Mouse (Mus musculus): ENCODE data around the gene Morn4.

The Morn4 gene

GRCm38 (mm10) chr19:42037167-42037702 is 48.9 kb downstream of the Morn4 start:
- no peak for DNase-seq

DNA sequence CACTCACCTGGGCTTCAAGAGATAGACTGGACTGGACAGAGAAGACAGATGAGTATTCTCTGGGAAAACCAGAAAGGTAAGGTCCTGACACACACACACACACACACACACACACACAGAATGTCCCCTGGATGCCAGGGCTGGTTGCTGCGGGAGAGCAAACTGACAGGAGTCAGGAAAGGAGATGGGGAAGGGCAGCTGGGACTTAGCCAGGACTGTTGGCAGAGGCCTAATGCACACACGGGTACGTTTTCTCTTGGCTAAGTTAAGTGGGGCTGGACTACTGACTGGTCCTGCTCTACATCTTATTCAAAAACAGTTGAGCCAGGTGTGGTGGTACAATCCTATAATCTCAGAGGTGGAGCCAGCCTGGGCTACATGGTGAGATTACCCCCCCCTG is 49.8 kb downstream of the Morn4 start:
- no peak for DNase-seq

DNA sequence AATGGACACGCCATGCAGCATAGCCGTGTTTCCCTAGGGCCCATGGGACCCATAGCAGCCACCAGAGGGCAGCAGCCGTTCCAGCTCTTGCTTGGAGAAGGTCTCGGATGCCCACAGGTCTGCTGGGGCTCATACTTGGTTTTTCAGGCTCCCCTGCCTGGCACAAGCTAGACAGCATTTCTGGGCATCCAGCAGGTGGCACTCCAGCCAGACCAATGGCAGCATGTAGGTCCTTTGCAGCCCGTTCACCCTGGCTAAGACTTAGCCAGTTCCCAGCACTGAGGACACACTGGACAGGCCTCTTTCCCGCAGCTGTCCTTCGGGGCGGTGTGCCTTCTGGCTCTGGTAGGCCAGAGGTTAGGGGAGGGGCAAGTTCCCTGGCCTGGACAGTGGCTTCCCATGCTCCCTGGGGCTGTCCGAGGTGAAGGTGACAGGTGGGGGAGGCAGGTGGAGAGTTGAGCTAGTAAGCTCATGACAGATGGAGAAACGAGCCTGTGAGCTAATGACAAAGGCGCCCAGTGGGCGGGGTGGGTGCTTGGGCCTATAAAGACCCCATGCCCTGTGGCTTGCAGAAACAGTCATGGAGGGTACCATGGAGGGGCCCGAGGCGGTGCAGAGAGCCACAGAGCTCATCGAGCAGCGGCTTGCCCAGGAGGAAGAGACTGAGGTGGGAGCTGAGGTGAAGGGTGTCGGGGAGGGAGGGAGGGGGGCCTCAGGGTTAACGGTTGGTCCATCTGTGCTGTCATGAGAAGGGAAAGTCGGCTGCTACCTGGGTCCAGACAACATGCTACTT is 50.5 kb downstream of the Morn4 start, which contains the start of gene Ankrd2:
Gene Ankrd2, plus strand, starts transcription at position 545 of the 793 bp plus-strand sequence.
- peak; percentile 73 for DNase-seq

DNA sequence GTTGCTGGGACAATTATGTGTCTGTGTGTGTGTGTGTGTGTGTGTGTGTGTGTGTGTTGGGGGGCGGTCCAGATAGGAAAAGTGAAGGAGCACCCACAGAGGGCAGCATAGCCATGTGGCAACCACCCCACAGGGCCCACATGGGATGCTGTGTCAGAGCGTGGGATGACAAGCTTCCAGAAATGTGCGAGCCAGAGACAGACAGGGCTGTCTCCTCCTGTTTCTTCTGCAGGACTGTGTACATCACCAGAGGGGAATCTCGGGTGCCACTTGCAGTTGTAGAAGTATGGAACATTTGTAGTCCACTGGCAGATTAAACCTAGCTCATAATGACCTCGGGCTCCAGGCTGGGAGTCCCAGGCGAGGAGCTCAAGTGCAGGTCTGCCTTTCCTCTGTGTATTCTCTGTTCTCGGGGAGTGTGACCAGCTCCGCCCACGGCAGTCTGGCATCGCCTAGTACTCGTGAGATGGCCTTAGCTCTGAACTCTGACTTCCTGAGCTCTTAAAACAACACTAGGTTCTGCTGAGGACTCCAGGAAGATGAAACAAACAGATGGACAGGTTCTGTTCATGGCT is 51.2 kb downstream of the Morn4 start:
- DNase-seq = no peak

DNA sequence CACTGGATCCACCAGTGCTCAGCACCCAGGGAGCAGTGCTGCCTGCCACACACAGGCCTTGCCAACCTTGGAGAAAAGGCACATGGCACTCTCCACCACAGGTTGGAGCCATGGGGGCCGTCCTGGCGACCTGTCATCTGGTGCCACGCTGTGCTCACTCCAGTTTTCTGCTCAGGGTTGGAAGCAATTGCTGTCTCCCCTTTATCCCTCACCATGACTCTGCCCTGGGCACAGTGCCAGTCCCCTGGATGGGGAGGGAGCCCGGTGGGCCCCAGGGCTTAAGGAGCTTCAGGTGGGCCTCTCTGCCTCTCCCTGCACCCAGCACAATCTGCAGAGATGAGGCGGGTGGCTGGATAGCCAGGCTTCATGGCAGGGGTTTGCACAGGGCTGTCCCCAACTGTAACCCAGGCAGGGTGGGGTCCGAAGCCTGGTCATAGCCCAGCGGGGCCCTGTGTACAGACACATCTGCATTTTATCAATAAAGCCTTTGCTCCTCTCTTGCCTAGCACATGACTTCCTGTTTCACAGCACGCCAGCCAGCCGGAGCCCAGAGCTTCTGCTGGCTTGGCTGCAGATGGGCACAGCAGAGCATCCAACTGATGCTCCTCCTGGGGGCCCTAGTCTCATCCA is 51.9 kb downstream of the Morn4 start:
- DNase-seq = no peak

DNA sequence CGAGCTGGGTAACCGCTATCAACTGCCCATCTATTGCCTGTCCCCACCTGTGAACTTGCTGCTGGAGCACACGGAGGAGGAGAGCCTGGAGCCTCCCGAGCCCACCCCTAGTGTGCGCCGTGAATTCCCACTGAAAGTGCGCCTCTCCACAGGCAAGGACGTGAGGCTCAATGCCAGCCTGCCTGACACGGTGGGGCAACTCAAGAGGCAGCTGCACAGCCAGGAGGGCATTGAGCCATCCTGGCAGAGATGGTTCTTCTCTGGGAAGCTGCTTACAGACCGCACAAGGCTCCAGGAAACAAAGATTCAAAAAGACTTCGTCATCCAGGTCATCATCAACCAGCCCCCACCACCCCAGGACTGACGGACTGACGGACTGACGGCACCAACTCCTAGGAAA is 52.5 kb downstream of the Morn4 start:
- no peak for DNase-seq

GRCm38 (mm10) chr19:42031112-42031511 is 55.0 kb downstream of the Morn4 start:
- no peak for DNase-seq

- DNase-seq = peak; percentile 70
Measured at GRCm38 (mm10) chr19:42026158-42026557, 60.0 kb downstream of the Morn4 start.
